Mouse (Mus musculus) thymus, adult 2 months (tissue): ENCODE data around the gene Grik3. TPM values are rescaled to one million over a fixed set of nuclear protein-coding genes. Genes with fewer than 3 reads are reported as not detected.

Experiments used
- DNase-seq: peaks from one replicate; pipeline ENCODE4 v3.0.0; 2021
- H3K27ac ChIP-seq: fragments of 200-500 bp; 2 replicates; pipeline ENCODE4 v1.5.1; 2012; ENCODE audit warnings: low read length, control low read depth; ENCODE audit not compliant: control insufficient read depth, insufficient read depth
- H3K27me3 ChIP-seq: fragments of 200-500 bp; 2 replicates; pipeline ENCODE4 v1.6.1; 2012; ENCODE audit warnings: mild to moderate bottlenecking, low read length, moderate library complexity, mixed read lengths; ENCODE audit not compliant: control insufficient read depth, insufficient read depth
- H3K36me3 ChIP-seq: fragments of 200-500 bp; 2 replicates; pipeline ENCODE4 v1.6.1; 2012; ENCODE audit warnings: mild to moderate bottlenecking, low read length, moderate library complexity; ENCODE audit not compliant: control insufficient read depth, insufficient read depth
- H3K4me1 ChIP-seq: fragments of 200-500 bp; replicated peaks from 2 replicates; pipeline ENCODE4 v1.6.1; 2012; ENCODE audit warnings: low read length; ENCODE audit not compliant: control insufficient read depth, insufficient read depth
- H3K4me3 ChIP-seq: fragments of 200-500 bp; 2 replicates; pipeline ENCODE4 v1.5.1; 2012; ENCODE audit warnings: mild to moderate bottlenecking, low read length, control low read depth, moderate library complexity; ENCODE audit not compliant: control insufficient read depth, insufficient read depth
- CTCF ChIP-seq: fragments of 200-500 bp; IDR thresholded peaks from 2 replicates; pipeline ENCODE4 v1.5.1; 2012; ENCODE audit warnings: mild to moderate bottlenecking, control low read depth, low read length, moderate library complexity, borderline replicate concordance; ENCODE audit not compliant: control insufficient read depth, poor library complexity, insufficient read depth; ENCODE audit errors: extremely low read depth
- POLR2A ChIP-seq: fragments of 200-500 bp; IDR thresholded peaks from 2 replicates; pipeline ENCODE4 v1.6.1; 2012; ENCODE audit warnings: mild to moderate bottlenecking, low read length, control low read depth, moderate library complexity; ENCODE audit not compliant: control insufficient read depth, poor library complexity, insufficient read depth; ENCODE audit errors: extremely low read depth
- WGBS: fragments of 180-500 bp; shearing (Covaris S2); methylation state at CpG from one replicate; pipeline ENCODE4 v1.1.7; 2018; 5-methylcytosine and 5-hydroxymethylcytosine counted together
- polyA plus RNA-seq: library from polyadenylated mRNA; depleted of rRNA; stranded (reverse); fragments of >200 nt; gene quantifications from 2 replicates; pipeline ENCODE4 v1.2.3, GENCODE M21; 2012

The Grik3 gene
- polyA plus RNA-seq, 1 experiment = 0.13 TPM

DNA sequence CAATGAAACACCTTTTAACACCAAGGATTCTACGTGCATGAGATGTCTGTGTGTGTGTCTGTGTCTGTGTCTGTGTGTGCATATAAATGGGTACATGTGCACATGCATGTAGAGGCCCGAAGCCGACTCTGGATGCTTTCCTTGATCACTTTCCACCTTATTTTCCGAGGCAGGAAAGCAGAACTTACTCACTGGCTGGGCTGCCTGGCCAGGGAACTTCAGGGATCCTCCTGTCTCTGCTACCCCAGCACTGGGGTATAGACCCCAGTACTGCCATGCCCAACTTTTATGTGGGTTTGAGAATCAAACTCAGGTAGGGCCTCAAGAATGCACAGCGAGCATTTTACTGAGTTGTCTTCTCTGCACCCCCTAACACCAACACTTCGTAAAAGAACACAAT, 240.3 kb downstream of the Grik3 start:
- TF ChIP-seq CTCF (no peak), POLR2A (no peak)

DNA sequence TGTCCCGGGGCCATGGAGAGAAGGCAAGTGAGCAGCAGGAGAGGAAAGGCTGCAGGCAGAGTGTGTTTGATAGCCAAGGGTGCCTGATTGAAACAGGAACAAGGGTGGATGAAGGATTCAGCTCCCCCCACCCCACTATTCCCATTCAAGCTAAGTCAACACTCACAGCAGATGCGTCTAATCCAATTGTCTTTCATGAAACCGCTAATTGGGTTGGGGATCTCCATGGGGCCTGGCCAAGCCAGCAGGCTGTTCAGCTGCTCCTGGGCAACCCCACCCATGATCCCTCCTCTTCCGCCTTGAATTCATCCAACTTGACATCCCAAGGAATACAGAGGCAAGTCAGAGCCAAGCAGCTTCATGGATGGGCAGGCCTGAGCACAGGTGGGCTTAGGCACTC, 246.3 kb downstream of the Grik3 start:
- no peak for TF ChIP-seq CTCF
- 92% methylated on average over 4 of the region's 4 CpGs for WGBS
- Histone ChIP-seq H3K4me1 (no peaks in the 10 kb centered on the region), H3K27ac (no peak overlapping the region), H3K27me3 (no peaks in the 10 kb centered on the region), H3K36me3 (no peaks in the 10 kb centered on the region), H3K4me3 (no peak overlapping the region)
- DNase-seq = no peak

More for the DNA sequence above, 240.3 kb downstream of the Grik3 start:
- Histone ChIP-seq H3K4me1 (no peaks in the 10 kb centered on the region), H3K27me3 (no peaks in the 10 kb centered on the region; the same call in 1 of the 2 replicates), H3K4me3 (no peak overlapping the region), H3K27ac (no peak overlapping the region), H3K36me3 (no peaks in the 10 kb centered on the region)
- no peak for DNase-seq
- 80% methylated on average over 6 of the region's 6 CpGs for WGBS

DNA sequence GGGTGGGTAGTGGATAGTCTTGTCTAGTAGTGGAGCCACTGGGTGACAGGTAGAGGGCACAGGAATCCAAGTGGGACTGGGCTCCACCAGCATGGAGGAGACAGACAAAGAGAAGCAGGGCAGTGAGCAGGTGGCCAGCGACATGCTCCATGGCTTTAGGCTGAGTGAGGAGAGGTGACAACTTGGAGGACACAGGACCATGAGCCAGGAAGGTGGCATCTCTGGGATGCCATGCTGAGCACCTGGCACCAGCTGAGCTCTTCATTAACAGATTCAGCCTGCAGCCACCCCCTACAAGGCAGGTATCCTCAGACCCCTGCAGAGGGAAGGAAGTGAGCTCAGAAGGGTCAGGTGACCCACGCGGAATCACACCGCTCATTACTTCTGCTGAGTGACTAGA, 248.3 kb downstream of the Grik3 start:
- TF ChIP-seq POLR2A (no peak), CTCF (no peak)
- H3K27ac ChIP-seq = no peak overlapping the region
- no peak for DNase-seq
- WGBS = 81% methylated on average over 4 of the region's 4 CpGs
- H3K4me1 ChIP-seq = no peaks in the 10 kb centered on the region
- no peaks in the 10 kb centered on the region for H3K27me3 ChIP-seq
- no peaks in the 10 kb centered on the region for H3K36me3 ChIP-seq
- no peak overlapping the region for H3K4me3 ChIP-seq

DNA sequence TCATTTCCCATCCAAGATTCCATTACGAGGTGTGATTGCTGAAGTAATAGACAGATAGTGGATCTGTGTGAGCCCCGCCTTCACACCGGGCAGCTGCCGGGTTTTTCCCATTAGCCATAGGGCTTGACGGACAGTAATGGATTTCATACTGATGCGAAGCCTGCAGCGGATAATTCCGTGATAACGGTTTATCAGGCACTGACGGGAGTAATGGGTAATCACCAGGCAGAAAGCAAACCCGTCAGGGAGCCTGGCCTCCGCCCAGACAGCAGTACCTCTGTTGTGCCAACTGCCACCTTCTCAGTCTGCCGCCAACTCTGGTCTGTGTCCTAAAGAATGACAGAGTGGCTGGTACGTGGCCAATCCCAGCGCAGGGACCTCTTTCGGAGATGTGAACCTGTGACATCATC, 251.7 kb downstream of the Grik3 start:
- DNase-seq = no peak
- WGBS = 85% methylated on average over 16 of the region's 16 CpGs
- no peaks in the 10 kb centered on the region for H3K4me1 ChIP-seq

DNA sequence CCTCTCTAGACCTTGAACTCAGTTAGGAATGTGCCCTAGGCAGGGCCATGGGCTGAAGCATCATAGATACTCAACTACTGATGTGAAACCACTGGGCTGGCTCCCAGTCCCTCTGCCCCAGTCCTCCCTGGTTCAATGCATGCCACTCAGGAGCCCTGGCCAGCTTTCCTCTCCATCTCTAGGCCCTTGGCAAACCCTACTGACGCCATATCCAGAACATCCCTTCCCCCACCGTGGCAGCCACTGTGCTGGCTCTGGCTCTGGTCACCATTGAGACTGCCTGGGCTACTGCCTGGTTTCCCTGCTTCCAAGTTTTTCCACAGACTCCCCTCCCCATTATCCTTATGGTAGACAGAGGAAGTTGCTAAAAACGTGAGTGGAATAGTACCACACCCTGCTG, 255.4 kb downstream of the Grik3 start:
- WGBS = 60% methylated on average over 3 of the region's 3 CpGs
- H3K27me3 ChIP-seq = no peaks in the 10 kb centered on the region
- H3K4me3 ChIP-seq = no peak overlapping the region
- no peaks in the 10 kb centered on the region for H3K4me1 ChIP-seq
- no peaks in the 10 kb centered on the region for H3K36me3 ChIP-seq
- no peak for DNase-seq
- no peak overlapping the region for H3K27ac ChIP-seq
- TF ChIP-seq POLR2A = no peak
- no peak for TF ChIP-seq CTCF

More for the DNA sequence above, 251.7 kb downstream of the Grik3 start:
- TF ChIP-seq POLR2A = no peak
- TF ChIP-seq CTCF = no peak
- H3K27me3 ChIP-seq = no peaks in the 10 kb centered on the region
- H3K4me3 ChIP-seq = no peak overlapping the region
- no peaks in the 10 kb centered on the region for H3K36me3 ChIP-seq
- H3K27ac ChIP-seq = no peak overlapping the region

DNA sequence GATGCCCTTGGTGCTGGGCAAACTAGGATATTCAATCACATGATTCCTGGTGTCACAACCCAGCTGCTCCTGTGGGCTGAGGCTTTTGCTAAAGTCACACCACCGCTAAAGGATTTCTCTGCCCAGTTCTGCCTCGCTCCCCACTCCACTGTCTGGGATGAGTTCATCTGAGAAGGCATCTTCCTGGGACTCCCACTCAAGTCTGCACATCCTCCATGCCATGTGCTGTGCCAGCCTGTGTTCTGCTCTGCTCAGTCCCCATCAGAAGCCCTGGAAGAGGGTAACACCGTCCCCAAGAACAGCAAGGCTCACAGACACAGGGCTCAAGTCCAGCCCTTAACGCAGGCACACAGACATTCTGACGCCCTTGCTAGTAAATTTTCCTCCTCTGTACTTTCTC, 265.9 kb downstream of the Grik3 start:
- no peak for DNase-seq
- Histone ChIP-seq H3K27ac (no peak overlapping the region), H3K4me3 (no peak overlapping the region), H3K4me1 (no peaks in the 10 kb centered on the region), H3K27me3 (no peaks in the 10 kb centered on the region), H3K36me3 (no peaks in the 10 kb centered on the region)
- WGBS = 87% methylated on average over 5 of the region's 5 CpGs
- no peak for TF ChIP-seq CTCF
- no peak for TF ChIP-seq POLR2A

DNA sequence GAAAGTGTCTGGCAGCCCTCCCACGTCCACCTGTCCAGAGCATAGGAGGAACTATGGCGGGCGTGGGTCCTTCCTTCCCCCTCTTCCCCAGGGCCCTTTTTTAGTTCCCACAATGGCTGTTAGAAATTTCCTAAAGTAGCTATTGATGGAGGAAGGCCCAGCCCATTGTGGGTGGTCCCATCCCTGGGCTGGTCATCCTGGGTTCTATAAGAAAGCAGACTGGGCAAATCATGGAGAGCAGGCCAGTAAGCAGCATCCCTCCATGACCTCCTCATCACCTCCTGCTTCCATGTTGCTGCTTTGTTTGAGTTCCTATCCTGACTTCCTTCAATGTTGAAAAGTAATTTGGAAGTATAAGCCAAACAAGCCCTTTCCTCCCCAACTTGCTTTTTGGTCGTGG, 269.8 kb downstream of the Grik3 start:
- 77% methylated on average over 4 of the region's 4 CpGs for WGBS
- Histone ChIP-seq H3K4me1 (no peaks in the 10 kb centered on the region), H3K27me3 (no peaks in the 10 kb centered on the region), H3K27ac (no peak overlapping the region), H3K4me3 (no peak overlapping the region), H3K36me3 (no peaks in the 10 kb centered on the region)
- no peak for DNase-seq
- TF ChIP-seq CTCF = no peak
- TF ChIP-seq POLR2A = no peak
